ENCODE assay signal across 9 mouse cellular contexts in genomic region chr6:127614083-127614984, GRCm38 (mm10). TPM values are rescaled to one million over a fixed set of nuclear protein-coding genes. Genes with fewer than 3 reads are reported as not detected.
DNase-seq lines count a peak whose midpoint lies in the region; ATAC-seq and TF ChIP-seq lines count a peak whose summit lies in the region.
"Had no signal": no experiment of that assay in that cellular context is flagged by ENCODE, and none has a peak within 500 bp of the region (broad histone marks: within the 10 kb centered on the region; RNA-seq: fewer than 3 reads in every experiment).

No protein-coding gene starts in this region.

- no peak overlapping the region for H3K4me2 ChIP-seq in forebrain, embryonic 11.5 days (ENCODE audit: low read depth, low read length, severe bottlenecking)
- 0 out of 2 replicates have a peak overlapping the region, but pooled peaks have one; percentile 6 for H3K4me2 ChIP-seq in hindbrain, embryonic 12.5 days (replicated peaks)

- H3K4me3 ChIP-seq in forebrain, embryonic 10.5 days = no peak overlapping the region
- no peak overlapping the region for H3K4me3 ChIP-seq in forebrain, embryonic 11.5 days (ENCODE audit: low read depth, low read length)
- H3K4me3 ChIP-seq in ES-E14 (ENCODE audit: insufficient read depth in 1 of 2, low read depth in 1 of 2, low read length in 2 of 2, poor library complexity in 1 of 2, severe bottlenecking in 1 of 2) = 0 out of 4 replicates have a peak overlapping the region, but pooled peaks of 1 of the 2 experiments have one; percentile 15
- H3K4me3 ChIP-seq in hindbrain, embryonic 12.5 days = no peak overlapping the region
- H3K4me3 ChIP-seq in midbrain, embryonic 10.5 days = no peak overlapping the region

- DNase-seq in forebrain, embryonic 10.5 days (ENCODE audit: extremely low spot score, low spot score) = no peak
- DNase-seq in forebrain, embryonic 11.5 days (ENCODE audit: low spot score) = no peak
- DNase-seq in ES-E14 (ENCODE audit: low read depth, low spot score) = peak; percentile 35
- no peak for DNase-seq in midbrain, embryonic 10.5 days (ENCODE audit: low spot score)
- DNase-seq in cerebellum, adult 18-20 months = no peak
- DNase-seq in cerebellum, postnatal 36 days = no peak
- no peak for DNase-seq in adrenal gland, adult 8-10 months
- DNase-seq: layer of hippocampus, adult 9-11 months had no signal

- in situ Hi-C loops in ES-E14 (cut with MboI; ENCODE audit: low sequenced_read_pairs in 2 of 2, unreplicated experiment in 2 of 2) = no loop called here

- no peak overlapping the region for H3K9ac ChIP-seq in forebrain, embryonic 11.5 days (ENCODE audit: low read length)
- H3K9ac ChIP-seq in ES-E14 (ENCODE audit: insufficient read depth, low read depth, low read length, poor library complexity, severe bottlenecking) = no peak overlapping the region
- no peak overlapping the region for H3K9ac ChIP-seq in hindbrain, embryonic 12.5 days

- H3K27me3 ChIP-seq in forebrain, embryonic 10.5 days (ENCODE audit: poor library complexity, severe bottlenecking) = 0 out of 2 replicates have a peak, but pooled peaks cover 6% of the 10 kb centered on the region
- H3K27me3 ChIP-seq in forebrain, embryonic 11.5 days (ENCODE audit: control insufficient read depth, insufficient read depth, low read length) = no peaks in the 10 kb centered on the region
- H3K27me3 ChIP-seq in hindbrain, embryonic 12.5 days = no peaks in the 10 kb centered on the region; the same call in 1 of the 2 replicates
- 0 out of 2 replicates have a peak, but pooled peaks cover 3% of the 10 kb centered on the region for H3K27me3 ChIP-seq in midbrain, embryonic 10.5 days (ENCODE audit: low read depth, poor library complexity, severe bottlenecking)

- H3K4me1 ChIP-seq in forebrain, embryonic 10.5 days = peaks cover 9% of the 10 kb centered on the region
- H3K4me1 ChIP-seq in forebrain, embryonic 11.5 days (replicated peaks; ENCODE audit: control insufficient read depth, insufficient read depth, low read length) = no peaks in the 10 kb centered on the region
- peaks cover 1 to 5% of the 10 kb centered on the region in 2 experiments; a peak in 1 of 4 replicates for H3K4me1 ChIP-seq in ES-E14 (ENCODE audit: control insufficient read depth in 2 of 2, insufficient read depth in 2 of 2, low read length in 2 of 2, poor library complexity in 1 of 2)
- H3K4me1 ChIP-seq in hindbrain, embryonic 12.5 days = peaks cover 8% of the 10 kb centered on the region
- peaks cover 15% of the 10 kb centered on the region for H3K4me1 ChIP-seq in midbrain, embryonic 10.5 days

- H3K9me3 ChIP-seq in forebrain, embryonic 10.5 days = no peaks in the 10 kb centered on the region
- H3K9me3 ChIP-seq in forebrain, embryonic 11.5 days (ENCODE audit: control insufficient read depth, low read length) = no peaks in the 10 kb centered on the region
- no peaks in the 10 kb centered on the region for H3K9me3 ChIP-seq in ES-E14 (ENCODE audit: control insufficient read depth, insufficient read depth, low read depth, low read length)
- no peaks in the 10 kb centered on the region for H3K9me3 ChIP-seq in hindbrain, embryonic 12.5 days (replicated peaks)
- no peaks in the 10 kb centered on the region for H3K9me3 ChIP-seq in midbrain, embryonic 10.5 days (replicated peaks)

- peak overlapping the region; percentile 51; the same call in 1 of the 2 replicates for H3K27ac ChIP-seq in forebrain, embryonic 10.5 days
- H3K27ac ChIP-seq in forebrain, embryonic 11.5 days (ENCODE audit: low read depth, low read length) = no peak overlapping the region
- no peak overlapping the region for H3K27ac ChIP-seq in ES-E14 (ENCODE audit: insufficient read depth, low read depth, low read length, poor library complexity, severe bottlenecking)
- peak overlapping the region; percentile 62 for H3K27ac ChIP-seq in hindbrain, embryonic 12.5 days
- H3K27ac ChIP-seq in midbrain, embryonic 10.5 days (replicated peaks) = 0 out of 2 replicates have a peak overlapping the region, but pooled peaks have one; percentile 17

- ATAC-seq in forebrain, embryonic 11.5 days (replicated peaks; ENCODE audit: low FRiP score) = no peak
- peak; percentile 70 for ATAC-seq in hindbrain, embryonic 12.5 days (ENCODE audit: low FRiP score)

- H3K36me3 ChIP-seq in forebrain, embryonic 10.5 days (replicated peaks) = no peaks in the 10 kb centered on the region
- H3K36me3 ChIP-seq in forebrain, embryonic 11.5 days (ENCODE audit: control insufficient read depth, insufficient read depth, low read length) = no peaks in the 10 kb centered on the region
- H3K36me3 ChIP-seq in ES-E14 (ENCODE audit: control insufficient read depth, insufficient read depth, low read length, poor library complexity, severe bottlenecking) = no peaks in the 10 kb centered on the region
- H3K36me3 ChIP-seq in hindbrain, embryonic 12.5 days = no peaks in the 10 kb centered on the region
- no peaks in the 10 kb centered on the region for H3K36me3 ChIP-seq in midbrain, embryonic 10.5 days

- WGBS in forebrain, embryonic 10.5 days = 69% methylated on average over 13 of the region's 13 CpGs
- 65% methylated on average over 13 of the region's 13 CpGs for whole genome bisulfite sequencing in forebrain, embryonic 11.5 days
- 45% methylated on average over 13 of the region's 13 CpGs for WGBS in hindbrain, embryonic 12.5 days
- WGBS in midbrain, embryonic 10.5 days = 67% methylated on average over 13 of the region's 13 CpGs

TF ChIP-seq in ES-E14, 5 proteins besides CTCF, POLR2A, EP300 and RAD21:
- TF ChIP-seq ZNF384 (IDR thresholded peaks at IDR 0.05; ENCODE audit: low read depth, low read length) (no peak), HCFC1 (IDR thresholded peaks at IDR 0.05; ENCODE audit: borderline replicate concordance, insufficient read depth, low read length) (no peak), CHD2 (IDR thresholded peaks at IDR 0.05; ENCODE audit: low read depth, low read length) (peak; percentile 83), MAFK (IDR thresholded peaks at IDR 0.05; ENCODE audit: insufficient read depth, low read depth, low read length) (no peak), ZC3H11A (IDR thresholded peaks at IDR 0.05; ENCODE audit: borderline replicate concordance, low read depth, low read length) (no peak)

RNA-seq across cellular contexts. Expression of gene Cracr2a, which starts 53.2 kb away (rescaled TPM):
- 0.73 and 0.86 TPM in 2 replicates for polyA plus RNA-seq in forebrain, embryonic 10.5 days (2016; fragmentation: Nextera tagmentation; extraction: Ambion mirVana)
- 0.99 and 1.2 TPM in 2 replicates for polyA plus RNA-seq in forebrain, embryonic 11.5 days (2014; fragmentation: Nextera tagmentation; extraction: Ambion mirVana)
- 0.76 and 0.95 TPM in 2 replicates for total RNA-seq in ES-E14 (2012; rRNA removed)
- polyA plus RNA-seq in hindbrain, embryonic 12.5 days (2016; fragmentation: Nextera tagmentation; extraction: Ambion mirVana) = 0.85 and 1.6 TPM in 2 replicates
- polyA plus RNA-seq in midbrain, embryonic 10.5 days (2016; fragmentation: Nextera tagmentation; extraction: Ambion mirVana) = 0.96 and 1.4 TPM in 2 replicates
- 1 to 10 TPM; 2.1 to 4.3 (median 4.1) TPM for total RNA-seq in adrenal gland, adult 8-10 months (2022)

Comparison
In these comparisons a context has a peak if more than half of its experiments do, and no peak if none do; other contexts are left out.
1. H3K27ac ChIP-seq: peak in forebrain, embryonic 10.5 days (single experiment), hindbrain, embryonic 12.5 days (single experiment) and midbrain, embryonic 10.5 days (single experiment); none in forebrain, embryonic 11.5 days (single experiment) and ES-E14 (single experiment).